Mouse (Mus musculus) limb, embryonic 15.5 days (tissue): ENCODE results near the gene Zc3h12c. TPM values are rescaled to one million over a fixed set of nuclear protein-coding genes. Genes with fewer than 3 reads are reported as not detected.

Experiments
- ATAC-seq: fragments of 200-750 bp; cut with Nextera tagmentation; 2 replicates; pipeline ENCODE4 v1.8.0; 2017; ENCODE audit warnings: low read depth, moderate TSS enrichment; ENCODE audit not compliant: insufficient number of reproducible peaks, low FRiP score, low TSS enrichment
- H3K27ac ChIP-seq: fragments of 300-500 bp; sonication (generic); 2 replicates; pipeline ENCODE4 v1.5.1; 2015; ENCODE audit warnings: moderate library complexity, mild to moderate bottlenecking, inconsistent platforms
- H3K27me3 ChIP-seq: fragments of 300-500 bp; sonication (generic); 2 replicates; pipeline ENCODE4 v1.6.1; 2015; ENCODE audit warnings: inconsistent platforms
- H3K36me3 ChIP-seq: fragments of 300-500 bp; sonication (generic); 2 replicates; pipeline ENCODE4 v1.6.1; 2015; ENCODE audit warnings: inconsistent platforms
- H3K4me1 ChIP-seq: fragments of 300-500 bp; sonication (generic); 2 replicates; pipeline ENCODE4 v1.6.1; 2015; ENCODE audit warnings: inconsistent platforms
- H3K4me2 ChIP-seq: fragments of 300-500 bp; sonication (generic); 2 replicates; pipeline ENCODE4 v1.6.1; 2015; ENCODE audit warnings: mild to moderate bottlenecking, inconsistent platforms
- H3K4me3 ChIP-seq: fragments of 300-500 bp; sonication (generic); 2 replicates; pipeline ENCODE4 v1.5.1; 2015; ENCODE audit warnings: mild to moderate bottlenecking, inconsistent platforms
- H3K9ac ChIP-seq: fragments of 300-500 bp; sonication (generic); 2 replicates; pipeline ENCODE4 v1.6.1; 2015; ENCODE audit warnings: inconsistent platforms
- H3K9me3 ChIP-seq: fragments of 300-500 bp; sonication (generic); 2 replicates; pipeline ENCODE4 v1.6.1; 2016; ENCODE audit warnings: inconsistent platforms
- WGBS: fragments of 180-500 bp; shearing (Covaris S2); methylation state at CpG from one replicate; pipeline ENCODE4 v1.1.7; 2015; 5-methylcytosine and 5-hydroxymethylcytosine counted together
- polyA plus RNA-seq: library from polyadenylated mRNA; unstranded; fragments of >200 nt; fragmentation: Nextera tagmentation; extraction: Ambion mirVana; gene quantifications from 2 replicates; pipeline ENCODE4 v1.2.1, GENCODE M21; 2015

Zc3h12c gene
- polyA plus RNA-seq, 1 experiment from 2014 or later: 2.9 TPM

DNA sequence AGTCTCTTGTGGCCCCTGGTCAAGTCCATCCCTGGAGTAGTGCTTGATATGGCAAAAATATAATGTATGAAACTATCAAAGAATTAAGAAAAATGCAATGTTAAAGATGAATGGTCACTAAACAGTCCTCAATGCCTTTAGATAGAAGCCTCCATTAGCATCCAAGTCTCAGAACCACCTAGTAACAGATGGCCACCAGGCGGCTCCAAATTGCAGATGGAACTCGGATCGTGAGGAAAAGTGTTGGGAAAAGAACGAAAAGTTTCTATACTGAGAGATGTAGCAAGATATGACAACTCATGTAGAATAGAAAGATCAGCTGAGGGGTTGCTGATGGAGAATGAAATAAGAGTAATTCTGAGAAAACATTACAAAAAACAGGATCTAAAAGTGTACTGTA lies 38.0 kb downstream of the Zc3h12c start:
- no peak for ATAC-seq
- 68% methylated on average over 4 of the region's 4 CpGs for WGBS
- H3K27me3 ChIP-seq: no peaks in the 10 kb centered on the region
- H3K36me3 ChIP-seq: peaks cover 5% of the 10 kb centered on the region; the same call in 1 of the 2 replicates
- H3K4me3 ChIP-seq: no peak overlapping the region
- H3K9me3 ChIP-seq: no peaks in the 10 kb centered on the region
- no peak overlapping the region for H3K27ac ChIP-seq
- no peak overlapping the region for H3K4me2 ChIP-seq
- no peaks in the 10 kb centered on the region for H3K4me1 ChIP-seq
- H3K9ac ChIP-seq: no peak overlapping the region

DNA sequence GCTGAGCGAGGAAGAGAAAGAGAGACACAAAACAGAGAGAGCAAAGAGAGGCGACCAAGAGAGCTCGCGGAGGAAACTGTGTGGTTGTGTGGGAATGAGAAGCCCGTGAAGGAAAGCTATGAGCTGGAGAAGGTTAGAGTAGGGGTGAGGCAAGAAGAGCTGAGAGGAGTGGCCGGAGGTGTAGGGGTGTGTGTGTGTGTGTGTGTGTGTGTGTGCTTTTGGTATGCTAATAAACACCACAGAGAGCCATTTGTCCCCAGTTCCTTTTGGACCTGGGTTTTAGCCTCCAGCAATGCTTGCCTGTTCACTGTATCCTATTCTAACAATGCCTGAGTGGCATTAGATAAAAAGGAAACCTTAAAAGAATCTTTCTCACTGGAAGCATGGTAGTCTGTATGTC lies 43.1 kb downstream of the Zc3h12c start:
- H3K4me3 ChIP-seq: no peak overlapping the region
- WGBS: 92% methylated on average over 6 of the region's 6 CpGs
- no peaks in the 10 kb centered on the region for H3K9me3 ChIP-seq
- H3K4me1 ChIP-seq: no peaks in the 10 kb centered on the region
- H3K4me2 ChIP-seq: no peak overlapping the region
- no peaks in the 10 kb centered on the region for H3K27me3 ChIP-seq
- H3K36me3 ChIP-seq: peaks cover 9% of the 10 kb centered on the region; the same call in 1 of the 2 replicates
- no peak overlapping the region for H3K27ac ChIP-seq
- ATAC-seq: no peak
- H3K9ac ChIP-seq: no peak overlapping the region

DNA sequence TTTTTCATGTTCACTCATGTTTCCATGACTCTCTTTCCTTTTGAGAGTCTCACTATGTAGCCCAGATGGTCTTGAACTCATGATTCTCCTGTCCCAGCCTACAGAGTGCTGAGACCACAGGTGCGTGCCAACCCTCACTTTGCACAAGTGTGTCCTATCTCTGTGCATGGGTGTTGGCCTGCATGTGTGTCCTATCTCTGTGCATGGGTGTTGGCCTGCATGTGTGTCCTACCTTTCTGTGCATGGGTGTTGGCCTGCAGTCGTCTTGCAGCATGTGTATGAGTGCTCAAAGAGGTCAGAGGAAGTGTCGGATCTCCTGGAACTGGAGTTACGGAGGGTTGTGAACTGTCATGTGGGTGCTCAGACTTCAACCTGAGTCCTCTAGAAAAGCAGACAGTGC lies 49.2 kb downstream of the Zc3h12c start:
- no peak overlapping the region for H3K27ac ChIP-seq
- WGBS: 86% methylated on average over 4 of the region's 4 CpGs
- no peak overlapping the region for H3K4me2 ChIP-seq
- no peaks in the 10 kb centered on the region for H3K27me3 ChIP-seq
- H3K9me3 ChIP-seq: no peaks in the 10 kb centered on the region
- no peaks in the 10 kb centered on the region for H3K4me1 ChIP-seq
- no peak overlapping the region for H3K9ac ChIP-seq
- peaks cover 33% of the 10 kb centered on the region for H3K36me3 ChIP-seq
- ATAC-seq: no peak
- no peak overlapping the region for H3K4me3 ChIP-seq

DNA sequence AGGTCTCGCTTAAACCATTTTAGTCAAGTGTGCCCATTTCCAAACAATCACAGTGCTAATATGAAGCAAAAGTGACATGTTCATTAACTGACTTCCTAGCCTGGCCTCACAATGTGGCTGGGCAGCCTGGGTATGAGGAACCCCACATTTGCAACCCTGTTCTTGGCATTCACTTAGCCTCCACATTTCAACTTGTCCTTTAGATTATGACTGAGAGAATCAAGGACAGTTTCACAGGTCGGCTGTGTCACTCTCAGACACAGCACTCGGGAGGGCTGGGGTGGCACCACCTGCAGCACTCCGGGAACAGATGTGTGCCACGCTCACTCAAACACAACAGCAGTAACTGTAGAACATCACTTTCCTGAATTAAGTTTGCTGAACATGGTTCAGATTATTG lies 55.3 kb downstream of the Zc3h12c start:
- Histone ChIP-seq H3K4me2 (no peak overlapping the region), H3K9ac (no peak overlapping the region), H3K27me3 (no peaks in the 10 kb centered on the region), H3K9me3 (no peaks in the 10 kb centered on the region), H3K4me3 (no peak overlapping the region), H3K27ac (no peak overlapping the region), H3K4me1 (no peaks in the 10 kb centered on the region), H3K36me3 (peaks cover 20% of the 10 kb centered on the region)
- ATAC-seq: no peak
- WGBS: 89% methylated on average over 5 of the region's 5 CpGs

DNA sequence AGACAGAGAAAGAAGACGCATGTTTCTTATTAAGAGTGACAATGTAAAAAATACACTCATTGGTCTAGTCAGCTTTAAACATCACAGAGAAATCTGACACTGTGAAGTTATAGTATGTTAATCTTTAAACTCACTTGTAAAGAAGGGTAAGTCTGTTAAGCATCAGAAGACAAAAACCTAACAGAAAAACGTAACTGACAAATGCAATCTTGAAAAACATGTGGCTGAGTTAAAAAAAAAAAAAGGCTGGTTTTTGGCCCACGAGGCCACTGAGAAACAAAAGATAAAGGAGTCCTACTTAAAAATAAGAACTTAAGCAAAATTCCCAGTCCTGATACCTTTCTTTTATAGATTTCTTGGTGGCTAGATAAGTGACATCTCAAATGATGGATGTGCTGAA lies 57.6 kb downstream of the Zc3h12c start:
- no peak for ATAC-seq
- Histone ChIP-seq H3K27ac (no peak overlapping the region), H3K36me3 (peaks cover 6% of the 10 kb centered on the region), H3K4me2 (no peak overlapping the region), H3K9ac (no peak overlapping the region), H3K27me3 (no peaks in the 10 kb centered on the region), H3K4me1 (no peaks in the 10 kb centered on the region), H3K4me3 (no peak overlapping the region), H3K9me3 (no peaks in the 10 kb centered on the region)
- WGBS: 51% methylated on average over 3 of the region's 3 CpGs

DNA sequence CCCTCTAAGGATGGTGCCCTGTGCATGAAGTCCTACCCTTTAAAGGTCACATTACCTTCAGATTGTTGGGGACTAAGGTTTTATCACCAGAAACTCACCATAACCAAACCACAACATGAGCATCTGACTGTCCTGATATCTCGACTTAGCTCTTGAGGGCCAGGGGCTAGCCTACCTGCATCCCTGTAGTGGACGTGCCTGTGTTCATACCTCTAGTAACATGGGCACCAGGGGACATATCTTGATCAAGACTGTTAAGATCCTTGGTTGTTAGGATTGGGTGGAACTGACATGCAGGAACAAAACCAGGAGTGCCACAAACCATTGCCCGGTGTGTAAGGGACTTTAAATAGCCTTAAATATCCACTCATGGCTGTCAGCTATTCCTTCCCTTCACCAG lies 61.2 kb downstream of the Zc3h12c start:
- H3K9ac ChIP-seq: no peak overlapping the region
- H3K4me1 ChIP-seq: peaks cover 5% of the 10 kb centered on the region; the same call in 1 of the 2 replicates
- no peak overlapping the region for H3K27ac ChIP-seq
- 90% methylated on average over 3 of the region's 3 CpGs for WGBS
- H3K27me3 ChIP-seq: no peaks in the 10 kb centered on the region
- no peak for ATAC-seq
- H3K9me3 ChIP-seq: no peaks in the 10 kb centered on the region
- H3K4me3 ChIP-seq: no peak overlapping the region
- no peaks in the 10 kb centered on the region for H3K36me3 ChIP-seq
- no peak overlapping the region for H3K4me2 ChIP-seq

DNA sequence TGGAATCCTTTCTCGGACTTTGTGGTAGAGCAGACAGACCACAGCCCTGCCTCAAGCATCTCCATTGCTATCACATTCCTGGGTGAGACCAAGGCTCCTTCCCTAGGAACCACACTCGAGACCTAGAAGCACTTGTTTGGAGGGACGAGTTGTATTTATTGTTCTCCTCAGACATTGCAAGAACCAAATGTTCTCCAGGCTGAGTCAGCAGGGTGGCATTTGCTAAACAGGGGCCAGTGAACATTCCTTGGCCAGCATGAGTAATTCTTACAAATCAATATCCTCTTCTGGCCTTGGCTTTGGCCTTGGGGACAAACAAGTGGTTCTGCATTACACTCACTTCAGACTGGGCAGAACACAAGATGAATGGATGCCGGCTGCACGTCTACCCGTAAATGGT lies 62.9 kb downstream of the Zc3h12c start:
- 83% methylated on average over 6 of the region's 6 CpGs for WGBS
- Histone ChIP-seq H3K36me3 (no peaks in the 10 kb centered on the region), H3K4me1 (peaks cover 8% of the 10 kb centered on the region; the same call in 1 of the 2 replicates), H3K9ac (no peak overlapping the region), H3K27ac (no peak overlapping the region), H3K4me2 (no peak overlapping the region), H3K9me3 (no peaks in the 10 kb centered on the region), H3K27me3 (no peaks in the 10 kb centered on the region), H3K4me3 (no peak overlapping the region)
- ATAC-seq: no peak

DNA sequence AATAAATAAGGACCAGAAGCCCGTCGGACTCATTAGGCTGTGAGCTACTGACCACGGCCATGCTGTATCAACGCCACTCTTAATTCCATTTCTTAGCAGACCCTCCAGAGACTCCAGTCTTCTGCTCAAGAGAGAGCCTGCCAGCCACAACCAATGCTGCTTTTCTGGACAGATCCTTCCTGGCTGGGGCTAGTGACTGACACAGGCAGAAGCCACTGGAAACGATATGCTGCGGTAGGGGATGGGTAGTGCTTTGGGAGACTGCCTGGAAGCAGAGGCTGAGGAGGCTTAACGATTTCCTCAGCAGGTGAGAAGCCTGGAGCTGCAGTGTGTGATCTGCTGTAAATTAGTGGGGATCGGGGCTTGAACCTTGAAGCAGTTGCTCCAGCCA lies 64.2 kb downstream of the Zc3h12c start:
- peaks cover 8% of the 10 kb centered on the region; the same call in 1 of the 2 replicates for H3K4me1 ChIP-seq
- H3K9me3 ChIP-seq: no peaks in the 10 kb centered on the region
- no peak overlapping the region for H3K9ac ChIP-seq
- H3K4me3 ChIP-seq: no peak overlapping the region
- 66% methylated on average over 8 of the region's 8 CpGs for WGBS
- H3K27ac ChIP-seq: no peak overlapping the region
- no peak overlapping the region for H3K4me2 ChIP-seq
- no peaks in the 10 kb centered on the region for H3K36me3 ChIP-seq
- H3K27me3 ChIP-seq: no peaks in the 10 kb centered on the region
- no peak for ATAC-seq

DNA sequence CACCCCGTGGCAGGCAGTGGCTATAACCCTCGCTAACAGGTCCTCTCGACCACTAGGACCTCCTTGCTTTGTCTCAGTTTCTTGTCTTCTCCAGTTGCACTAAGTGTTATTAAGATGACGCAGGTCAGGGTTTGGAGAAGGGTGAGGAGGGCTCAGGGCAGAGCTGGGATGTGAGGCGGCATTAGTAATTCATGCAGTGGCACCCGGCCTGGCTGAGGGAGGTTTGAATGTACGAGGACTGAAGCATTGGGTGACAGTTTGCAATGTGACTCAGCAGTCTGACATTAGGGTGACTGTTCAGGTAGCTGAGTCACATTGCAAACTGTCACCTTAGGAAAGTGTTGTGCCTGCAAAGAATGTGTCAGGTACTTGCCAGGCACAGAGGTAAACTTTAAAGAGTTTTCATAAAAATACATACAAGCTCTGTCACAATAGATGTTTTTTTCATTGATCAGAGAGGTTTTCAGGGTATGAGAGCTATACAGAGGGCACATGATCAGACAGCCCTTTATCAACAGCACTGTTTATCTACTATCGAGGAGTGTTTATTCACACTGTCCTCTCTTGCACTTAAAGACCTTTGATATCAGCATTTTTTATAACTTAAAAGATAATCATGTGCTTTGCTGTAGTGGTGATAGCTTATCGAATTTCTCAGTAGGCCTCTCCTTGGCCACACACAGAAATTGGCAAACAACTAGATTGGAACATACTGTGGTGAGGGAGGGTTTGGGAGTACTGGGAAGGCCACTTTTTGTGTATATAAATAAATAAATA lies 64.7 kb downstream of the Zc3h12c start:
- Histone ChIP-seq H3K36me3 (no peaks in the 10 kb centered on the region), H3K9me3 (no peaks in the 10 kb centered on the region), H3K27ac (no peak overlapping the region), H3K4me2 (no peak overlapping the region), H3K27me3 (no peaks in the 10 kb centered on the region), H3K4me3 (no peak overlapping the region), H3K4me1 (peaks cover 8% of the 10 kb centered on the region; the same call in 1 of the 2 replicates), H3K9ac (no peak overlapping the region)
- no peak for ATAC-seq
- WGBS: 73% methylated on average over 9 of the region's 9 CpGs

DNA sequence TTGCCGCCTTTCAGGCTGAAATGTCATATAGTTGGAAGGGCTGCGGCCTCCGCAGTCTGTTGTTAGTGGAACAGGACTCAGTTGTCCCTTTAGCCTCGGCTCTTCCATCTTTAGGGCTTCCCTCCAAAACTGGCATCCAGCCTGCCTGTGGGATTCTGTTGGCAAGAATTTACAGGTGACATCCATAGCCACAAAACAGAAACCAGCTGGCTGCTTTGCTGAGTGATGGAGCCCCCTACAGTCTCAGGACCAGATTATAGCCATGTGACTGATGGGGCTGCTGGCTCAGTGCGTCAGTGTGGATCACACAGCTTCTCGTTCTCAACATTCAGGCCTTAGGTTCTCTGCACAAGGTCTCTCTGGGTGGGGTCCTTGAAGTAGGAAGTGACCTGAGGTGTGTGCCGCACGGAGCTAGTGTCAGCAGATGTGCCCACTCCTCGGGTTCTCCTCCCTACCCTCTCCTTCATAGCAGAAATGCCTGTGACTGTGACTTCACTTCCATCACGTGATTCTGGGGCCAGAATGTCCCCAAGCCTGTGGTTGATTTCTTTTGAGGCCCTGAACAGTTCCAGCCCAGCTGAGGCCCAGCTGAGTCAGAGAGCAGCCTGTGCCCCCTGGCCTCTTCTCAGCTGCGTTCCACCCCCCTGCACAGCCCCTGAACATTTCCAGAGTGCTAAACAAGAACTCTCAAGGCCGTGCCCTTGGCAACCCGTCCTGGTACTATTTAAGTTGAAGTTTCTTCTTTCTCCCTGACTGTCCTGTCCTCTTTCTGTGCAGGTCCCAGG lies 66.1 kb downstream of the Zc3h12c start:
- no peak overlapping the region for H3K4me2 ChIP-seq
- no peaks in the 10 kb centered on the region for H3K27me3 ChIP-seq
- no peak overlapping the region for H3K27ac ChIP-seq
- no peaks in the 10 kb centered on the region for H3K9me3 ChIP-seq
- 62% methylated on average over 13 of the region's 13 CpGs for WGBS
- peaks cover 12% of the 10 kb centered on the region for H3K4me1 ChIP-seq
- H3K36me3 ChIP-seq: no peaks in the 10 kb centered on the region
- H3K9ac ChIP-seq: no peak overlapping the region
- 0 out of 2 replicates have a peak, but pooled peaks have one; percentile 14 for ATAC-seq
- H3K4me3 ChIP-seq: no peak overlapping the region

DNA sequence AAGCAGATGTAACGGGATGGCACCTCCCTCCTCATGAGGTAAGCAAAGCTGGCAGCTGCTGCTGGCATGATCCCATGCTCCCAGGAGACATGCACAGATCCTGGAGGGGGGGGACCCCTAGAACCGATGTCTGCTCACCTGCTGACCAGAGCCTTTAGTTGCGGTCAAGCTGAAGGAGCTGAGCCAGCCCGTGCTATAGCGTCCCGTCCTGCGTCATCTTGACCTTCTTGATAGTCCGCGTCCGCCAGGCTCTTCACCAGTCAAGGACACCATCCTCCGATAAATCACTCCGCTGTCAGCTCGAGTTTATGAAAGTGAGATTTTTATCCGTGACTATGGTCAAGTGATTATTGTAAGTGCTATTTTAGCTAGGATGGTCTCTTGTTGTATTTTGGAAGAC lies 67.9 kb downstream of the Zc3h12c start:
- Histone ChIP-seq H3K9me3 (no peaks in the 10 kb centered on the region), H3K27me3 (no peaks in the 10 kb centered on the region), H3K27ac (no peak overlapping the region), H3K4me2 (no peak overlapping the region), H3K9ac (no peak overlapping the region), H3K36me3 (no peaks in the 10 kb centered on the region), H3K4me1 (peaks cover 12% of the 10 kb centered on the region), H3K4me3 (no peak overlapping the region)
- no peak for ATAC-seq
- WGBS: 89% methylated on average over 14 of the region's 14 CpGs

DNA sequence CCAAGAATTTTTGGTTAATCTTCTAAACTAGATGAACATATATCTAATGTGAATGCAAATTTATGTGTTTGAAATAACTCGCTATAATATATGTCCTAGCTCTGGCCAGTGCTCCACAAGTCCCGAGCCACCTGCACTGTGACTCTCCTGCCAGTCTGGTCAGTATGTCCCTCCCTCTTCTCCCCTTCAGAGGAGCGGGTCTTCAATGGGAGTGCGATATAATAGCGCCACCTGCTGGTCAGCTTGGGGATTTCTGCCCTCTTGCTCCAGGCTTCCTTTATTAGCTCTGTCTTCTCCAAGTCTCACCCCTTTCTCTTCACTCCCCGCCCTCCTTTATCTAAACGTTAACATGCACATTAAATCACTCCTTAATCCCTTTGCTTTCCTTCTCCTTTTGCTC lies 69.8 kb downstream of the Zc3h12c start:
- Histone ChIP-seq H3K4me2 (no peak overlapping the region), H3K4me3 (no peak overlapping the region), H3K36me3 (no peaks in the 10 kb centered on the region), H3K4me1 (peaks cover 12% of the 10 kb centered on the region), H3K9me3 (no peaks in the 10 kb centered on the region), H3K27me3 (no peaks in the 10 kb centered on the region), H3K27ac (no peak overlapping the region), H3K9ac (no peak overlapping the region)
- under 1% methylated on average over 7 of the region's 7 CpGs for WGBS
- no peak for ATAC-seq
